Mouse (Mus musculus) kidney, adult 18-20 months (tissue): ENCODE data around the gene Ndufa5.
A peak's percentile ranks its signal among the peaks of the same experiment; 100 is the strongest.

Source experiments
- DNase-seq: peaks from one replicate; pipeline ENCODE4 v3.0.0; 2021

The Ndufa5 gene

GRCm38 (mm10) chr6:24527155-24528063 lies at the start of gene Ndufa5:
Gene Ndufa5, minus strand, starts transcription at chr6:24528013.
- DNase-seq, result peak; percentile 92

- no peak for DNase-seq
Measured at GRCm38 (mm10) chr6:24573319-24573718, 45.5 kb upstream of the Ndufa5 start.

- no peak for DNase-seq
Measured at GRCm38 (mm10) chr6:24572431-24572830, 44.6 kb upstream of the Ndufa5 start.

GRCm38 (mm10) chr6:24571126-24571525 lies 43.3 kb upstream of the Ndufa5 start:
- DNase-seq, result peak; percentile 26

GRCm38 (mm10) chr6:24570278-24570677 lies 42.5 kb upstream of the Ndufa5 start:
- no peak for DNase-seq

GRCm38 (mm10) chr6:24569711-24570110 lies 41.9 kb upstream of the Ndufa5 start:
- DNase-seq, result no peak

- DNase-seq, result no peak
Measured at GRCm38 (mm10) chr6:24568963-24569362, 41.1 kb upstream of the Ndufa5 start.

GRCm38 (mm10) chr6:24564886-24565285 lies 37.1 kb upstream of the Ndufa5 start:
- no peak for DNase-seq

GRCm38 (mm10) chr6:24564081-24564480 lies 36.3 kb upstream of the Ndufa5 start:
- DNase-seq, result no peak

- DNase-seq, result no peak
Measured at GRCm38 (mm10) chr6:24555488-24555887, 27.7 kb upstream of the Ndufa5 start.

GRCm38 (mm10) chr6:24554427-24555086 lies 26.7 kb upstream of the Ndufa5 start:
- no peak for DNase-seq

GRCm38 (mm10) chr6:24552046-24552445 lies 24.2 kb upstream of the Ndufa5 start:
- DNase-seq, result no peak

- DNase-seq, result no peak
Measured at GRCm38 (mm10) chr6:24549801-24550200, 22.0 kb upstream of the Ndufa5 start.

- DNase-seq, result no peak
Measured at GRCm38 (mm10) chr6:24546716-24547420, 19.1 kb upstream of the Ndufa5 start.

- DNase-seq, result no peak
Measured at GRCm38 (mm10) chr6:24543119-24543591, 15.3 kb upstream of the Ndufa5 start.

GRCm38 (mm10) chr6:24542393-24542792 lies 14.6 kb upstream of the Ndufa5 start:
- no peak for DNase-seq

- DNase-seq, result no peak
Measured at GRCm38 (mm10) chr6:24540106-24540505, 12.3 kb upstream of the Ndufa5 start.

GRCm38 (mm10) chr6:24538435-24538834 lies 10.6 kb upstream of the Ndufa5 start:
- DNase-seq, result no peak

- no peak for DNase-seq
Measured at GRCm38 (mm10) chr6:24532804-24533203, 5.0 kb upstream of the Ndufa5 start.

GRCm38 (mm10) chr6:24530711-24531420 lies 3.1 kb upstream of the Ndufa5 start:
- DNase-seq, result no peak

GRCm38 (mm10) chr6:24530166-24530565 lies 2.4 kb upstream of the Ndufa5 start:
- DNase-seq, result peak; percentile 47

- DNase-seq, result no peak
Measured at GRCm38 (mm10) chr6:24528064-24528243, 141 bp upstream of the Ndufa5 start, which contains the start of gene Asb15. Gene Asb15, plus strand, starts transcription at chr6:24528144.

GRCm38 (mm10) chr6:24525705-24526104 lies 2.1 kb downstream of the Ndufa5 start:
- no peak for DNase-seq
